Mouse (Mus musculus): Measurements from ENCODE around the gene Axl. TPM values are rescaled to one million over a fixed set of nuclear protein-coding genes. Genes with fewer than 3 reads are reported as not detected.
"Not testable (repeated sequence)": the region's sequence is repeated elsewhere in the genome, so short reads cannot be mapped to it uniquely, and the experiment has no call there.

Axl gene
- total RNA-seq, 1 experiment: 56.5 TPM

- H3K4me3 ChIP-seq (ENCODE audit: insufficient read depth in 1 of 2, low read depth in 1 of 2, low read length in 2 of 2, poor library complexity in 1 of 2, severe bottlenecking in 1 of 2): no peak overlapping the region
- no peak overlapping the region for H3K9ac ChIP-seq (ENCODE audit: insufficient read depth, low read depth, low read length, poor library complexity, severe bottlenecking)
- H3K4me1 ChIP-seq (ENCODE audit: control insufficient read depth in 2 of 2, insufficient read depth in 2 of 2, low read length in 2 of 2, poor library complexity in 1 of 2): no peaks in the 10 kb centered on the region; a peak in 1 of 4 replicates
- H3K9me3 ChIP-seq (ENCODE audit: control insufficient read depth, insufficient read depth, low read depth, low read length): no peaks in the 10 kb centered on the region
- DNase-seq (ENCODE audit: low read depth, low spot score): no peak
- TF ChIP-seq HCFC1 (IDR thresholded peaks at IDR 0.05; ENCODE audit: borderline replicate concordance, insufficient read depth, low read length) (no peak), ZC3H11A (IDR thresholded peaks at IDR 0.05; ENCODE audit: borderline replicate concordance, low read depth, low read length) (no peak), MAFK (IDR thresholded peaks at IDR 0.05; ENCODE audit: insufficient read depth, low read depth, low read length) (no peak), ZNF384 (IDR thresholded peaks at IDR 0.05; ENCODE audit: low read depth, low read length) (no peak), CHD2 (IDR thresholded peaks at IDR 0.05; ENCODE audit: low read depth, low read length) (no peak)
- no peaks in the 10 kb centered on the region for H3K36me3 ChIP-seq (ENCODE audit: control insufficient read depth, insufficient read depth, low read length, poor library complexity, severe bottlenecking)
- H3K27ac ChIP-seq (ENCODE audit: insufficient read depth, low read depth, low read length, poor library complexity, severe bottlenecking): no peak overlapping the region
- in situ Hi-C loops (cut with MboI; ENCODE audit: low sequenced_read_pairs in 2 of 2, unreplicated experiment in 2 of 2): no loop called here
These were observed 5.2 kb upstream of the Axl start for GRCm38 (mm10) chr7:25793679-25794078.

DNA sequence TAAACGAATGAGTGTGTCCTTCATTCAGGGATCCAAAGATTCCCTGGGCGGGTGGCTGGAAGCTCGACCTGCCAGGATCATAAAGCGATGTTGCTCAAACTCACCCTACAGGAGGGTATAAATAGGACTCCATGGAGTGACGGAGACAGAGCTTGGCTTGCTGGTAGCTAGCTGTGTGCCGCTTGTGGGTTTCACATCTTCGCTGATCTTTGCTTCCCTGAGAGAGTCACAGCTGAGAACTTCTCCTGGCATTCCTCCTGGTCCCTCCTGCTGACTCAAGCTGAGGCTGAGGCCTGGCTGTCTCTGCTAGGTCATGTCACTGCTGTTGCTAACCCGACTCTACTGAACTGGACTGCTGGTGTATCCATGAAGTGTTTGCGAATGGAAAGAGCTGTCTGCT lies 4.5 kb upstream of the Axl start:
- H3K4me1 ChIP-seq (ENCODE audit: control insufficient read depth in 2 of 2, insufficient read depth in 2 of 2, low read length in 2 of 2, poor library complexity in 1 of 2); H3K9me3 ChIP-seq (ENCODE audit: control insufficient read depth, insufficient read depth, low read depth, low read length); H3K27ac ChIP-seq (ENCODE audit: insufficient read depth, low read depth, low read length, poor library complexity, severe bottlenecking); H3K4me3 ChIP-seq (ENCODE audit: insufficient read depth in 1 of 2, low read depth in 1 of 2, low read length in 2 of 2, poor library complexity in 1 of 2, severe bottlenecking in 1 of 2); H3K36me3 ChIP-seq (ENCODE audit: control insufficient read depth, insufficient read depth, low read length, poor library complexity, severe bottlenecking); H3K9ac ChIP-seq (ENCODE audit: insufficient read depth, low read depth, low read length, poor library complexity, severe bottlenecking); DNase-seq (ENCODE audit: low read depth, low spot score); in situ Hi-C loops (cut with MboI; ENCODE audit: low sequenced_read_pairs in 2 of 2, unreplicated experiment in 2 of 2): not testable (repeated sequence)

GRCm38 (mm10) chr7:25790615-25791014 lies 2.1 kb upstream of the Axl start:
- Histone ChIP-seq H3K27ac (ENCODE audit: insufficient read depth, low read depth, low read length, poor library complexity, severe bottlenecking) (no peak overlapping the region), H3K9me3 (ENCODE audit: control insufficient read depth, insufficient read depth, low read depth, low read length) (no peaks in the 10 kb centered on the region), H3K36me3 (ENCODE audit: control insufficient read depth, insufficient read depth, low read length, poor library complexity, severe bottlenecking) (no peaks in the 10 kb centered on the region), H3K4me1 (ENCODE audit: control insufficient read depth in 2 of 2, insufficient read depth in 2 of 2, low read length in 2 of 2, poor library complexity in 1 of 2) (no peaks in the 10 kb centered on the region; a peak in 1 of 4 replicates), H3K9ac (ENCODE audit: insufficient read depth, low read depth, low read length, poor library complexity, severe bottlenecking) (no peak overlapping the region), H3K4me3 (ENCODE audit: insufficient read depth in 1 of 2, low read depth in 1 of 2, low read length in 2 of 2, poor library complexity in 1 of 2, severe bottlenecking in 1 of 2) (no peak overlapping the region)
- no peak for DNase-seq (ENCODE audit: low read depth, low spot score)
- in situ Hi-C loops (cut with MboI; ENCODE audit: low sequenced_read_pairs in 2 of 2, unreplicated experiment in 2 of 2): no loop called here
- TF ChIP-seq ZC3H11A (IDR thresholded peaks at IDR 0.05; ENCODE audit: borderline replicate concordance, low read depth, low read length) (no peak), CHD2 (IDR thresholded peaks at IDR 0.05; ENCODE audit: low read depth, low read length) (no peak), MAFK (IDR thresholded peaks at IDR 0.05; ENCODE audit: insufficient read depth, low read depth, low read length) (no peak), HCFC1 (IDR thresholded peaks at IDR 0.05; ENCODE audit: borderline replicate concordance, insufficient read depth, low read length) (no peak), ZNF384 (IDR thresholded peaks at IDR 0.05; ENCODE audit: low read depth, low read length) (no peak)

DNA sequence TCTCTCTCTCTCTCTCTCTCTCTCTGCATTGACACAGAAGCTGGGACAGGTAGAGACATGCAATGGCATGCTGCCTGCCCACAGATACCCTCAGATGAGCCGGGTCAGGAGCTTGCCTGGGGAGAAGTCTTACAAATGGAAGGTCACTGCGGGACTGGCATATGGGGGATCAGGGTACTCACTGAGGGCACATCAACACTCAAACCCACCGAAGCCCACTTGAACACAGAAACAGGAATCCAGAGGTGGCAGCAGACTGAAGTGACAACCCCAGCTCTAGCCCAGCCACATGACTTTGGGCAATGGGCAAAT lies 580 bp upstream of the Axl start:
- no peaks in the 10 kb centered on the region for H3K36me3 ChIP-seq (ENCODE audit: control insufficient read depth, insufficient read depth, low read length, poor library complexity, severe bottlenecking)
- TF ChIP-seq HCFC1 (IDR thresholded peaks at IDR 0.05; ENCODE audit: borderline replicate concordance, insufficient read depth, low read length): no peak
- TF ChIP-seq MAFK (IDR thresholded peaks at IDR 0.05; ENCODE audit: insufficient read depth, low read depth, low read length): no peak
- no peak for TF ChIP-seq ZNF384 (IDR thresholded peaks at IDR 0.05; ENCODE audit: low read depth, low read length)
- TF ChIP-seq ZC3H11A (IDR thresholded peaks at IDR 0.05; ENCODE audit: borderline replicate concordance, low read depth, low read length): no peak
- TF ChIP-seq CHD2 (IDR thresholded peaks at IDR 0.05; ENCODE audit: low read depth, low read length): no peak
- H3K4me1 ChIP-seq (ENCODE audit: control insufficient read depth in 2 of 2, insufficient read depth in 2 of 2, low read length in 2 of 2, poor library complexity in 1 of 2): no peaks in the 10 kb centered on the region
- no peaks in the 10 kb centered on the region for H3K9me3 ChIP-seq (ENCODE audit: control insufficient read depth, insufficient read depth, low read depth, low read length)
- H3K9ac ChIP-seq (ENCODE audit: insufficient read depth, low read depth, low read length, poor library complexity, severe bottlenecking): no peak overlapping the region
- H3K4me3 ChIP-seq (ENCODE audit: insufficient read depth in 1 of 2, low read depth in 1 of 2, low read length in 2 of 2, poor library complexity in 1 of 2, severe bottlenecking in 1 of 2): no peak overlapping the region
- in situ Hi-C loops (cut with MboI; ENCODE audit: low sequenced_read_pairs in 2 of 2, unreplicated experiment in 2 of 2): no loop called here
- no peak overlapping the region for H3K27ac ChIP-seq (ENCODE audit: insufficient read depth, low read depth, low read length, poor library complexity, severe bottlenecking)
- no peak for DNase-seq (ENCODE audit: low read depth, low spot score)

- Histone ChIP-seq H3K36me3 (ENCODE audit: control insufficient read depth, insufficient read depth, low read length, poor library complexity, severe bottlenecking) (no peaks in the 10 kb centered on the region), H3K9ac (ENCODE audit: insufficient read depth, low read depth, low read length, poor library complexity, severe bottlenecking) (no peak overlapping the region), H3K4me1 (ENCODE audit: control insufficient read depth in 2 of 2, insufficient read depth in 2 of 2, low read length in 2 of 2, poor library complexity in 1 of 2) (no peaks in the 10 kb centered on the region), H3K9me3 (ENCODE audit: control insufficient read depth, insufficient read depth, low read depth, low read length) (no peaks in the 10 kb centered on the region), H3K27ac (ENCODE audit: insufficient read depth, low read depth, low read length, poor library complexity, severe bottlenecking) (no peak overlapping the region), H3K4me3 (ENCODE audit: insufficient read depth in 1 of 2, low read depth in 1 of 2, low read length in 2 of 2, poor library complexity in 1 of 2, severe bottlenecking in 1 of 2) (peak overlapping the region in 1 of 2 experiments; percentile 40; a peak in 1 of 4 replicates)
- no peak for DNase-seq (ENCODE audit: low read depth, low spot score)
- in situ Hi-C loops (cut with MboI; ENCODE audit: low sequenced_read_pairs in 2 of 2, unreplicated experiment in 2 of 2): no loop called here
- TF ChIP-seq HCFC1 (IDR thresholded peaks at IDR 0.05; ENCODE audit: borderline replicate concordance, insufficient read depth, low read length) (no peak), CHD2 (IDR thresholded peaks at IDR 0.05; ENCODE audit: low read depth, low read length) (no peak), MAFK (IDR thresholded peaks at IDR 0.05; ENCODE audit: insufficient read depth, low read depth, low read length) (no peak), ZNF384 (IDR thresholded peaks at IDR 0.05; ENCODE audit: low read depth, low read length) (no peak), ZC3H11A (IDR thresholded peaks at IDR 0.05; ENCODE audit: borderline replicate concordance, low read depth, low read length) (no peak)
These were observed 867 bp downstream of the Axl start for GRCm38 (mm10) chr7:25787456-25788219.
